Mouse (Mus musculus) myocyte (in vitro differentiated cells): ENCODE measurements around the gene Socs4.

Experiments used
- E2F4 ChIP-seq: IDR thresholded peaks from one replicate; pipeline ENCODE4 v1.6.1; 2011; ENCODE audit warnings: mild to moderate bottlenecking, control low read depth, moderate library complexity; ENCODE audit not compliant: insufficient read depth
- MAX ChIP-seq: IDR thresholded peaks from one replicate; pipeline ENCODE4 v1.6.1; 2011; ENCODE audit warnings: low read depth, mild to moderate bottlenecking, control low read depth
- MYOD1 ChIP-seq, 3 experiments: IDR thresholded peaks; one replicate each; pipeline ENCODE4 v1.6.1; 2011; ENCODE audit warnings: control low read depth in 2 of 3, low read depth in 2 of 3, mild to moderate bottlenecking in 2 of 3, moderate library complexity in 1 of 3; ENCODE audit not compliant: insufficient read length in 2 of 3, control insufficient read depth in 1 of 3
- MYOG ChIP-seq, 3 experiments: IDR thresholded peaks; one replicate each; pipeline ENCODE4 v1.6.1; 2011; ENCODE audit warnings: control low read depth in 2 of 3, low read depth in 2 of 3, mild to moderate bottlenecking in 2 of 3; ENCODE audit not compliant: insufficient read length in 2 of 3, control insufficient read depth in 1 of 3, insufficient read depth in 1 of 3
- POLR2A ChIP-seq: IDR thresholded peaks from one replicate; pipeline ENCODE4 v1.6.1; 2011; ENCODE audit warnings: low read depth, mild to moderate bottlenecking, control low read depth, moderate library complexity; ENCODE audit not compliant: insufficient read length
- POLR2AphosphoS2 ChIP-seq: IDR thresholded peaks from one replicate; pipeline ENCODE4 v1.6.1; 2011; ENCODE audit warnings: low read depth, control low read depth; ENCODE audit not compliant: insufficient read length
- SRF ChIP-seq: IDR thresholded peaks from one replicate; pipeline ENCODE4 v1.6.1; 2011; ENCODE audit warnings: low read depth; ENCODE audit not compliant: control insufficient read depth, insufficient read length
- TCF12 ChIP-seq: IDR thresholded peaks from one replicate; pipeline ENCODE4 v1.6.1; 2011; ENCODE audit warnings: mild to moderate bottlenecking, control low read depth; ENCODE audit not compliant: poor library complexity, insufficient read depth, severe bottlenecking
- TCF3 ChIP-seq: IDR thresholded peaks from one replicate; pipeline ENCODE4 v1.6.1; 2011; ENCODE audit warnings: low read depth, control low read depth; ENCODE audit not compliant: insufficient read length
- USF1 ChIP-seq: IDR thresholded peaks from one replicate; pipeline ENCODE4 v1.6.1; 2011; ENCODE audit warnings: low read depth, mild to moderate bottlenecking, control low read depth, moderate library complexity

GRCm38 (mm10) chr14:47283568-47283967, 6.8 kb downstream of the Socs4 start:
- TF ChIP-seq TCF3, result no peak
- TF ChIP-seq USF1, result no peak
- TF ChIP-seq E2F4, result no peak
- no peak for TF ChIP-seq POLR2A
- TF ChIP-seq MAX, result no peak
- no peak for TF ChIP-seq TCF12
- TF ChIP-seq POLR2AphosphoS2, result no peak
- no peak for TF ChIP-seq MYOD1 (IDR thresholded peaks at IDR 0.05; ENCODE audit: control insufficient read depth in 1 of 3, insufficient read length in 2 of 3, low read depth in 2 of 3)
- no peak for TF ChIP-seq SRF
- TF ChIP-seq MYOG (IDR thresholded peaks at IDR 0.05; ENCODE audit: control insufficient read depth in 1 of 3, insufficient read depth in 1 of 3, insufficient read length in 2 of 3, low read depth in 2 of 3), result no peak
